Mouse (Mus musculus) spleen, adult 2 months (tissue): ENCODE data around the gene Gm12169.

ENCODE experiments used
- CTCF ChIP-seq: fragments of 200-500 bp; IDR thresholded peaks from 2 replicates; pipeline ENCODE4 v1.5.1; 2011; ENCODE audit warnings: mild to moderate bottlenecking, inconsistent platforms; ENCODE audit not compliant: insufficient read depth, insufficient read length, insufficient replicate concordance; ENCODE audit errors: extremely low read depth
- POLR2A ChIP-seq: fragments of 200-500 bp; IDR thresholded peaks from 2 replicates; pipeline ENCODE4 v1.6.1; 2011; ENCODE audit warnings: low read depth, low read length, inconsistent platforms

DNA sequence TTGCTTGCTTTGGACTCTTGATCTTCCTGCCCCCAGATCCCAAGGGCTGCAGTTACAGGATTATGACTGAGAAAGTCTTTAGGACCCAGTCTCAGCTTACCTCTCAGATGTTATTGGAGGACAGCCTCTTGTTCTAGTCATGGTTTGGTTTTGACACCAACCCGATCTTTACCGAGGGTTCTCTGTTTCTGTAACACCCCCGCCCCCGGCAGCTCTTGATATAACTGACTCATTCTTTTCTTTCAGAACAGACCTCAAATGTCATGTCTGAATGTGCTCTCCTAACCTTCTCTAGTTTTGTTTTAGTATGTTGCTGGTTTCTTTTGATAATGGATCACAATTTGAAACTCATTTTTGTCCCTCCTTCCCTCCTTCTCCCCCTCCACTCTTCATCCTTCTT is 49.8 kb upstream of the Gm12169 start:
- TF ChIP-seq CTCF (no peak), POLR2A (no peak)
